Mouse (Mus musculus) embryo, embryonic 10 days (tissue): ENCODE measurements around the gene Ppbp.
"Not testable (repeated sequence)": the region's sequence is repeated elsewhere in the genome, so short reads cannot be mapped to it uniquely, and the experiment has no call there.

ENCODE experiments used
- DNase-seq: peaks from one replicate; pipeline ENCODE4 v3.0.0-alpha.2; 2015; ENCODE audit warnings: low spot score

Gene Ppbp

DNA sequence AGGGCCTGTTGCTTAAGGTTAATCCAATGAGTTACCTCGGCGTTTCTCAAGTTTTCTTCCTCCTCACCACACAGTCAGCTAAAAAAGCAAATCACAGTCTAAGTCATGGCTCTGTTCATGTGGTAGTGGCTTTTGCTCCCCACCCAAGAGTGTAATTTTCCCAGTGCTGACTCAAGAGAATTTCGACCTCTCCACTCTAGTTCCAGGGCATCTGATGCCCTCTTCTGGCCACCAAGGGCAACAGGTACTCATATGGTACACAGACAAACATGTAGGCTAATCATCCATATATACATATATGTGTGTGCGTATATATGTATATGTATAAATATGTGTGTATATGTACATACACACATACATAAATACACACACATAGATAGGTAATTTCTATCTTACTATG is 19.8 kb downstream of the Ppbp start:
- DNase-seq, result peak; percentile 24

DNA sequence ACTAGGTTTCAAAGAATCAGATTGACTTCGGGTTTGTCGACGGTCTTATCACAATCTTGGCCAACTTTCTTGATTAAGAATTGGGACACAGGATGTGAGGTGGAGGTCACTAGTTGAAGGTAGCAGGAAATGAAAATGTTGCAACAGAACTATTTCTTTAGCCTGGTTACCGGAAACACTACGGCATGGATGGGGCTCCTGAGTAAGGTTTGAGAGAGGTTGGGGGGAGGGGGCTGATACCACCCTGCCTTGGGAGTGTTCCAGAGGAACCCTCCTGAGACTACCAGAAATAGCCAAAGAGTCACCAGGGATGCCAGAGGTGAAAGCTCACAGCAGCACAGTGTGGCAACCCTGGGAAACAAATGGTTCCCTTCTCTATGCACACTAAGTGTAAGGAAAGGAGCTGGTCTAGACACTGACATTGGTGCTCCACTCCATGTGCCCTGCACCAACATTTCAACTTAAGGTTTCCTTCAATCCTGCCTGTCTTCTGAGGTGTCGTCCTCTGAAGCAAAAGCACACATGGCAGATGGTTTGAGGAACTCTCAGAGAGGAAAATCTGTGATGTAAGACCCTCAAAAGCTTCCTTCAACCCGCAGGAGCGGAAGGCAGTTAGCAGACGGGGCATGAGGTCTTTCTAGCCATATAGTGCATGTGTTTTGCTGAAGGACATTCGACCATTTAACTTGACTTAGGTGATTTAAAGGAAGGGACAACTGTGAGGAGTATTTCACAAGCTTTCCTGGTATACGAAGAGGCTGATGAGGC is 21.2 kb downstream of the Ppbp start:
- DNase-seq, result no peak

DNA sequence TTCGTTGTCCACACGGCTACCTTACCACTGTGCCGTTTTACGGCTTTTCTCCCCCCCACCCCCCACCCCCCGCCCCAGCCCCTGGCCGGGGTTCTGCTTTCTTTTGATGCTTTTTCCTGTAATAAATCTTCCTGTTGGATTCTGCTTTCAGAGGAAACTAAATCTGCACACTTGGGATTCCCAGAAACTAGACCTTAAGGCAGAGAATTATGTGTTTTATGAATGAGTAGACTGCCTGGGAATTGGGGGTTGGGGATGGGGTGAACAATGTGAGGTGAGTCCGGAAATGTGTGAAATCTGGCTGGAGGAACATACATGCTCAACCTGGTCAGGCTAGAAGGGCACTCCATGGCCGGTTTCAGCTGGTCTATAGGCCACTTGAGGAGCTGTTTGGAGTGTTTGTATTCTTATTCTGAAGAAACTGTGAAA is 21.8 kb downstream of the Ppbp start:
- no peak for DNase-seq

DNA sequence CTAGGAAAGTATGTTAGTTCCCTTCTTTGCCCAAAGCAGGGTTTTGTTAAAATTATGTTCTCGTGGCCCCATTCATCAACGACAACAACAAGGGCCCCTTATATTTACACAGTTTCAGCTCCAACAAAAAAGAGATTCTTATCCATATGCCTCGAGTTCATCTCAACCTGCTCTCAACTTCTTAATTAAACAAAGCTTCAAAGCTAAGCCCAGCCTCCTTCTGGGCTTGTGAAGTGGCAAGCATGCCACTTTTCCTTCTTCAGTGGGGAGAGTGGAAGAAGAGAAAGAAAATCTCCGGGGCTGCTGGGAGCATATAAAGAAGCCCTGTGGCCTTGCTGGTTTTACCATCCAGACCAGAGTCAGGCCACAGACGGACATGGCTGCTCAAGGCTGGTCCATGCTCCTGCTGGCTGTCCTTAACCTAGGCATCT is 25.9 kb downstream of the Ppbp start, which contains the start of gene Cxcl15:
TSS of gene Cxcl15 (plus strand) at position 340 of the 431 bp plus-strand sequence.
- no peak for DNase-seq

DNA sequence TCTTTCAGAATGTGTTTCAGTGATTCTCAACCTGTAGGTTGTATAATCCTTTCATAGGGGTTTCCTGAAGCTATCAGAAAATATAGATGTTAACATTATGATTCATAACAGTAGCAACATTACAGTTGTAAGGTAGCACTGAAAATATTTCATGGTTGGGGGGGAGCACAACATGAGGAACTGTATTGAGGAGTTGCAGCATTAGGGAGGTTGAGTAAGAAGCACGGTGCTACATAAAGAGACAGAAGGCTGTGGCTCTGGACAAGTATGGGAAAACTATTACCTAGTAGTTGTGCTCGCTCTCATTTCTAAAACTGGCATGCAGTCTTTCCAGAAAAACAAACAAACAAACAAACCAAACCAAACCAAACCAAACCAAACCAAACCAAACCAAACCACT is 27.1 kb downstream of the Ppbp start:
- not testable (repeated sequence) for DNase-seq

DNA sequence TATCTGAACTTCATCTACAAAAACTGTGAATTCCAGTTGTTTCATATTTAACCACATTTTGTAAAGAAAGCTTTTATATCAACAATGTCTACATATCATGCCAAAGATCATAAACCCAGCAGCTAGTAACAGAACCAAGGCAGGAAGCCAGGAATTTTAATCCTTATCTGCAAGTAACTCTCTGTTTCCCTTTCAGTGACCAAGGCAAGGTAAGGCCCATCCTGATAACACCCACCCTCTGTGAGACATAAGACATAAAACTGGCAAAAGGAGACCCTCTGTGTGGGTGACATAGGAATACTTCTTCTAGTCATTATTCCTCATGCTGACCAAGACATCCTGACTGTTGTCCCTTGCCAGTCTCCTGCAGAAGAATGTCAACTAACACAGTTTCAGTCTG is 36.3 kb downstream of the Ppbp start:
- DNase-seq, result no peak

DNA sequence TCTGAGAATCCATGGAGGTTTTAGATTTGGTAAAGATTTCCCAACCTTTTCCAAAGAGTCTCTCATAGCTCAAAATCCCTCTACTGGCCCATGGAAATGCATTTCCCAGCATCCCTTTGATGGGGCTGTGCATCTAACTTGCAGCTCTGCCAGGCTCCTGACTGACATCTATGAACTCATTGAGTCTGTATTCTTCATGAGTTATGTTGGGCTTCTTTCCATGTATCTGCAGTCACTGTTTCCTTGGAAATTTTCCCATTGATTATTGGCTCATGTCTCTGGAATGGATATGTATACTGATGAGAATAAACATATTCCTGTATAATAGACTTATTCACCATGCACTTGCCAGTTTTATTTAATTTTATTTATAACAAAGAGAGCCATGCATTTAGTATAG is 37.7 kb downstream of the Ppbp start:
- no peak for DNase-seq

DNA sequence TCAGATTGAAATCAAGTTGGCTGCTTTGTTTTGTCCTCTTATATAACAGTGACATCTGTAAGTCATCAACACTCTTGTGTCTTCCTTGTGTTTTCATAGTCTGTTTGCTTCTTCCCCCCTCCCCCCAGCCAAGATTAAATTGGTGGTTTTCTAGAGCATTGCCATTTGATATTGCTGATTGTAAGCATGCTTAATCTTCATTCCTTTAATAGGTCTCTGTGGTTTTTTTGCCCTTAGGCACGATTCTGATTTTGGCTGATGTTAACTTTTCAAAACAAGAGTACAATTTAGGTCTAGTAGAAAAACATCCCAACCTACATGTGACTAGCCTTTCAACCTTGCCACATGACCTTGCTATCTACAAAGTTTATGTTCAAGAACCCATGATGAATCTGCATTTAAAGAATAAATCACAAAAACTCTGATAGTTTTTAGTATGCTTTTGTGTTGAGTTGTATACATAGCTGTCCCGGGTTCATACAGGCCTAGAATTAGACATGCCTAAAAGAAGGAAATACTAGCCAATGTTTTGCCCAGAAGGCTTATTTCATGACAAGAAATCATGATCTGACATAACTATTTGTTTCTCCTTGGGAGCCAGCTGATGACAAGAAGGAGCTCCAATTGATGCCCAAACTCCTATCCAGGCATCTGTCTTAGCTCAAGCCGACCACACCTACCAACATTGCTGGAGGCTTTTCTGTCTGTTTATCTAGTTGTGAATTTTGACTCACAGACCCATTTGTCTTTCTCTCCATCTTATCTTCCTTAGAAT is 39.0 kb downstream of the Ppbp start:
- DNase-seq, result no peak
